Mouse (Mus musculus) brain, adult 2 months (tissue): ENCODE results near the gene Lrrc32.
A peak's percentile ranks its signal among the peaks of the same experiment; 100 is the strongest.

ENCODE experiments used
- DNase-seq: peaks from one replicate; pipeline ENCODE4 v3.0.0; 2011; ENCODE audit warnings: low read depth, low spot score

Lrrc32 gene

DNA sequence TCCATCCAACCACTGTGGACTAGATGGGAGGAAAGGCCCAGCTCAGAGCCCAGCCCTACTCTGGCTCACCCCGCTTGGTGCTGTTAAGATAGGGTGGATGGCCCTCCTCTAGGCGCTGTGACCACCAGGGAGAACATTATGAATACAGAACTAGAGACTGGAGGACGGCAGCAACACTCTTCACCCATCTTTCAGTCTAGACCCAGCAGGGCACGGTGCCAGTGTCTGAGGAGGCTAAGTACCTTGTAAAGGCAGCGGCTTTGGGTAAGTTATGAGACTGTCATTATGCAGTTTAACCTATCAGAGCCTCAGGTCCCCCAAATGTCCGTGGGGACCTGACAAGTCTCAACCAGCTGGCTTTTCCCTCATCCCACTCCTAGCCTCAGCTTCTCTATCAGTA is at the start of gene Lrrc32:
Lrrc32 (plus strand) TSS at position 153 of the 400 bp plus-strand sequence.
- DNase-seq = no peak

DNA sequence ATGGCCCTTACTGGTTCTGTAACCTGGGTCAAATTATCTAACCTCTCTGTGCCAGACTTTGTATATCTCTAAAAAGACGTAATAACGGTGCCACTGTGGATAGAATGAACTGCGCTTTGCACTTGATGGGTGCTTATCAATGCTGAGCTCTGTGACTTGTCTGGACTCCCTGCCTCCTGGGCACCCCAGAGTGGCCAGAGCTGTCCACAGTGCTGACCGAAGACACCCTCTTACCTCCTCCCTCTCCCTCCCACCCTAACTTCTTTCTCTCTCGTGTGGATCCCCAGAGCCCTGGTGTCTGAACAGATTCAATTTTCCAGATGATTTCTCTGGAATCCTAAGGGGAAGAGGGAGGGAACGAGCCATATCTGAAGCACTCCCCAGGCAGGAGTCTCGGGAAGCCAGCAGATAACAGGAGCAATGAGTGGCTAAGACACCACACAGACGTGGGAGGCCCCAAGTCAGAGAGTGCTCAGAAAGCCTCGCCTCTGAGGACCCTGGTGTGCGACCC is 49.1 kb upstream of the Lrrc32 start, which contains the start of gene Gucy2d:
Gucy2d (plus strand) TSS at position 461 of the 511 bp plus-strand sequence.
- DNase-seq = no peak

DNA sequence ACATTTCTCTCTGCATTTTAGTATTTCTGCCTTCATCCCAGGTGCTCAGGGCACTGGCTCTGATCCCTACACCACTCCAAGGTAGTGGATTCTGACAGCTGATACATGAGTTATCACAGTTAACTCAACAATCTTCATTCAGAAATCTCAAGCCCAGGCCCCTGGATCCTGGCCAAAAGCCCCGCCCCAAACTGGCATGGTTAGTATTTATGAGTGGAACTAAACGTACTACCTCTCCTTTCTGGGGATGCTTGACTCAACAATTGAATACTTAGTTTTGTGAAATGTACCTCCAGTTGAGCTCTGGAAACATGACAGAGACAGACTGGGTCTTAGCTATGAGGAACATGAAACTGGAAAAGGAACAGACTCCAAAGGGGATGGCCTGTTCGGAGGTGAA is 42.2 kb upstream of the Lrrc32 start:
- DNase-seq = no peak

DNA sequence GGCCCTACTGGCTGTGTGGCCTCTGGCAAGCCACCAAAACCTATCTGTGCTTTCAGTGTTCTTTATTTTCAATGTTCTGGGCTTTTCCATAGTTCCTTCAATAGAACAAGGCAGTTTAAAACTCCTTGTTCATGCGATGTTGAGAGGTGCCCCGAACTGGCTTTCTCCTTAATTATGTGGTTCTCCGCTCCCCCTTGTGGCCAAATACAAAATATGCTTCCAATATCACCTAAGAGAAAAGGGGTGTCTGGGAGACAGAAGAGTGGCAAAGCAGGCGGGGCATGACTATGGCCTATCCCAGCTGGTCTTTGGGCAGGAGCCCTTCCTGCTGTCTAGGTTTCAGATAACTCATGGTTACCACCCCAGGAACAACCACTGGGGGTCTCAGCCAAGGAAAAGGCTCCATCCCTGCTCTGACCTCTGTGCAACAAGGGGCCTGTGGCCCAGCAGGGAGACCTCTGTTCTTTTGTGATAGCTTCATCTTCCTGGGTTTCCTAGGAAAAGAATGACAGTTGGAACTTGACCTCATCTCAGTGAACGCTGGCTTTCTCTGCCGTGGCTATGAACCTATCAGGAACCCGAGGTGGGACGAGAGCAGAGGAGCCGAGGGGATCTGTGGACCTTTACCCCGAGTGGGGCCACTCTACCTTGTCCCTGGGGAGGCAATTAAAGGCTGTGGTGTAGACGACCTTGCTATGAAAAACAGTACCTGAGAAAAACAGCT is 41.3 kb upstream of the Lrrc32 start:
- peak; percentile 58 for DNase-seq

DNA sequence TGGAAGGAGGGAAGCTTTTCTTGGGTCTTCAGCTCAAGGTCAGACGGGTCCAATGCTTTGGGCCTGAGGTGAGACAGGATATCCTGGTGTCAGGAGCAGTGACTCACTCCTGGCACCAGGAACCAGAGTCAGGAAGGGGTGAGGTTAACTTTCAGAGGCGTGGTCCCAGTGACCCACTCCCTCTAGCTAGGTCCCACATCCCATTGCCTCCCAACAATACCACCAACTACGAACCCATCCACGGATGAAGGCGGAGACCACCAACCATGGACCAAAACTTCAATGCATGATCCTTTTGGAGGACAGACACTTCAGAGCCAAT is 40.8 kb upstream of the Lrrc32 start:
- no peak for DNase-seq

DNA sequence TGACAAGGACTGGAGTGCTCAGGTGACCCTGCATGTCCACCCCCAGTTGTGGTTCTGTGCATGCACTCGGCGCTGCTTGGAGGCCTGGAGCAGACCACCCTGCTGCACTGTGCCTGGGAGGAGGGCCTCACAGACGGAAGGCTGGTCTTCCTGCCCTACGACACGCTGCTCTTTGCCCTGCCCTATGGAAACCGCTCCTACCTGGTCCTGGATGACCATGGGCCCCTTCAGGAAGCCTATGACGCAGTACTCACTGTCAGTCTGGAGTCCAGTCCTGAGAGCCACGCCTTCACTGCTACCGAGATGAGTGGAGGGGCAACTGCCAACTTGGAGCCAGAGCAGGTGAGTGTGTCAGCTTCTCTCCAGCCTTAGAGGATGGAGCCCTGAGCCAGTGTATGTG is 39.4 kb upstream of the Lrrc32 start:
- no peak for DNase-seq

DNA sequence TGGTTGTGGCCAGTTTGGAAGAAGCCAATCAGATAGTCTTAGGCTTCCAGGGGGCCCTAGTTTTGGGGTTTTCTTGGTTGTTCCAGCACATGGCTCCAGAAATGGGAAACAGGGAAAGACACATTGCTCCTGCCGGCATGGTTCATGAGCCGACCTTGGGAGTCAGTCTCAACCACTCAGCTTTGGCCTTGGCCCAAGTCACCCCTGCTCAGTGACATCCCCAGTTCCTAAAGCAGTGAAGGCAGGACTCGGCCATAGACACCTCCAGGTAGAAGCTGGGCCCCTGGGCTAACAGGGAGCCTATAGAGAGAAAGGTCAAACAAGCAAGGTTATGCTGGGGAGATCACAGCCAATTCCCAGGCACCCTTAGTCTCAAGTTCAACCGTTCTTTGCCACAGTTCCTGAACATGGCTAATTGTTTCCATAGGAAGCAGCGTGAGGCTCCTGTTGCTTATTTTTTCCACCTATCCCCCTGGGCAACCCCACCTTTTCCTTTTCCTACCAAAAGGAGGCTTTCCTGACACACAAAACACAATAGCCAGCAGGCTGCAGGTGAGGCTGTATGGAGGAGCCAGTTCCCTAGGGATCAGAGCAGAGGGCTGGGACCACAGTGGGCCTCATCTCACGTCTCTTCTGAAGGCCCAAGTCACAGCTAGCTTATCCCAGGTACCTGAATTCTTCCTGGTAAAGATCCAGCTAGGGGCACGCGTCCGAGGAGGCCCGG is 34.5 kb upstream of the Lrrc32 start:
- DNase-seq = no peak

DNA sequence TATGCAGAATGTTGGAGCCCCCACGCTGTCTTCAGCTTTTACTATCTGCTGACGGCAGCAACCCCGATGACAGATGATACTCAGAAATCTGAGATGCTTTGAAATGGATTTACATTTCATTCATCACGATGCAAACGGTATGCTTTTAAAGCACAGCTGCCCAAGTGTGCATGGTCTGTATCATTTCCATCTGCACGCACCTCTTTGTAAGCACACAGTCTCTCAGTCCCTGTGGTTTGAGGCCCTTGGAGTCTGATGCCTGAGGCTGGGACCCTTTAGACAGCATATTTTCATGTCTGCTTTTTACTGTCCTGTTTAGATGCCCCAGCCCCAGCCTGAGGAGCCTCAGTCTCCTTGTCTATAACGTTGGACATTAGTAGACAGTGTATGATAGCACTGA is 28.8 kb upstream of the Lrrc32 start:
- DNase-seq = no peak

DNA sequence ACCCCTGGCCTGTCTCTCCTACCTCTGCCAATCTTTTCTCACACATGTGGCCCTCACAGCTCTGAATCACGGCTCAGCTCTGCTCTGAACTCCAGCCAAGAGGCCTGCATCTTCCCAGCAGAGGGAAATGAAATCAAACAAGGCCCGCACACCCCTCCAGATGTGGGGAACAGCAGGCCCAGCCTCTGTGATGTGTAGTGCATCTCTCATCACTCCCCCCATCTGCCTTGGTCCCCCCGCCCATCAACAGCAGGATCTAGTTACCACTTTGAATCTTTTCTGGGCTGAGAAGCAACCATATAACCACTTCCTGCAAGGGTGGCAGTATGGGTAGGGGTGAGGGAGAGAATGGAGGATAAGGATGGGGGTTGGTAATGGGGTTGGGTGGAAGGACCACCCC is 20.0 kb upstream of the Lrrc32 start:
- no peak for DNase-seq

DNA sequence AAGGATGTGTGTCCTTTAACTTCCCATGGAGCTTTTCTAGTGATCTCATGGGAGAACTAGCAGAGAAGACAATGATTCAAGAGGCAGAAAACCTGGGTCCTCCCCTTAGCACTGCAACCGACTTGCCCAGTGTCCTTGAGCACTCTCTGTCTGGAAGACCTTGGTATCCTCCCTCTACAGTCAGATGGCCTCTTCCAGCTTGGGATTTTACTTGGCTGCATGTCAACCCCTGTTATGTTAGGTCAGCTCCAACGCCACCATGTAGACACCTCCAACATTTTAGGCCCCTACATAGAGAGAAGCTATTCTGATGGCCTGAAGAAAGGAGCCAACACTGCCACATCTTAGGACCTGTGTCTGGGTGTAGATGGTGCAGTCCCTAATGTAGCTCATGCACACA is 16.6 kb upstream of the Lrrc32 start:
- no peak for DNase-seq

DNA sequence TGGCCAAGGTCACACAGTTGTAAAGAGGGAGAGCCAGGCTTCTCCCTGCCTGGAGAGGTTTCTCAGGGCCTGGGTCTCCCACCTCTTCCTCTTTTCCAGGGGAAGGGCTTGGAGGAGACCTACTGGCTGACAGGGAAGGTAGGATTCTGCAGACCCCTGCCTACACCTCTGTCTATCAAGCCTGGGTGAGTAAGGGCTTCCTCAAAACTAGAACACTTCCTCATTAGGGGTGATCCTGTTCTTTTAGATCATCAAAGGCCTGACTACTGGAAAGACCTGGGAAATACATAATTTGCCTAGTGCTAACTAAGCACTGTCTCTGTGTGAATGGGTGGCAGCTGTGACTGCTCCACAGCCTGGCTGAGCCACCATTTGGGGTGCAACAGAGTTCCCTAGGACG is 14.5 kb upstream of the Lrrc32 start:
- DNase-seq = no peak

DNA sequence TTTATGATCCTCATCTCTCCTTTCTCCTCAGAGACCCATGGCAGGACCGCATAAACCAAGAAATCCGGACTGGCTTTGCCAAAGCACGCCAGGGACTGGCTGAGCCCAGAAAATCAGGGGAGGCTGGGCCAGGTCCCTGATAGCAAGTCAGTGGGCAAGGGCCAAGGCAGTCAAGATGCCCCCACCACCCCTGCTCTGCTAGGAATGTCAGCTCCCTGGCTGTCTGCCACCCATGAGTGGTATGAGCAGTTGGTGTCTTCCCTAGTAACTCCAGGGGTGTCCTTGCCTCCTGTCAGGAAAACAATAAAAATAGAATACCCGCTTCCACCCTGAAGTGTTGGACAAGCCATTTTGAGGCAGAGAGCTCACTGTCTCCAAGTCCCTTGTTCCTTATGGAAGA is 11.9 kb upstream of the Lrrc32 start:
- DNase-seq = peak; percentile 78

DNA sequence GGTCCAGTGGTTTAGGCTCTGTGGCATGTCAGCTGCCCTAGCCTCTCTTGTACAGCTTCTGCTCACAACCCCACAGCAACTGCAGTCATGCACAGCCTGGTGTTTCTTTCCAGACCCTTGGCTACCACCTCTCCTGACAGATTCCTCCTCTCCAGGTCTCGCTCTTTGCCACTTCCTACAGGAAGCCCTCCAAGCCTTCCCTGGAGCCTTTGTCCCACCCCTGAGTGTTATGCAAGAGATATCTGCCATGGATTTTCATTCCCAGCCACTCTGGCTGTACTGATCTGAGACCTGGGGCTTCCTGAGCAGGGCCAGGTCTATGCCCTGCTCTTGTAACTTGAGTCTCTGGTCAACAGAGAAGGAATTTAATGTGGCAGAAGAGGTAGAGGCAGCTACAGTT is 8.6 kb upstream of the Lrrc32 start:
- DNase-seq = no peak

DNA sequence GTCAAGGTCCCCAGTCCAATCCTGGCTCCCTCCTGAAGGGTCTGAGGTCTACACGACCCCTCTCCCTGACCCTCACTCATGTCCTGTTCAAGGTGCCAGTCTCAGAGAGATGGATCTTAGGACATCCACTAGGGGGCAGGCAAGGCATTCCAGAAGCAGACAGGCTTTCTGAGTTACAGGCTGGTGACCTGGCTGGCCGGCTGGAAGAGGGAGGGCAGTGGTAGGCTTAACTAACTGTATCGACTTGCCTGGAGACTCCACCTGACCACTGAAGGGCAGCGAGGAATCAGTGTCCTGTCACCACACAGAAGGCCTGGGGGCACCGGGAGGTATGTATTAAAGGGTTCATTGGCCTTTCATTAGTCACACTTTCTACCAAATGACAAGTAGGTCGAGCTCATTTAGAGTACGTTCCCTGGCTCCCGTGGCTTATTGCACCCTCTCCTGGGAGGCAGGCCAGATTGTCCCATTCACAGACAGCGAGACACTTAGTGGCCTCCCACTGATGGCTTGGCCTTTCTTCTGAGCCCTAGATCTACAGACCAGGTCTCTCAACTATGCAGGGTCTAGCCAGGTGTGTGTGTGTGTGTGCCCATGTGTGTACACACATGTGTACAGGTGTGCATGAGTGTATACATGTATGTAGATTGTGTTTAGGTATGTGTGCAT is 7.9 kb upstream of the Lrrc32 start:
- peak; percentile 89 for DNase-seq

DNA sequence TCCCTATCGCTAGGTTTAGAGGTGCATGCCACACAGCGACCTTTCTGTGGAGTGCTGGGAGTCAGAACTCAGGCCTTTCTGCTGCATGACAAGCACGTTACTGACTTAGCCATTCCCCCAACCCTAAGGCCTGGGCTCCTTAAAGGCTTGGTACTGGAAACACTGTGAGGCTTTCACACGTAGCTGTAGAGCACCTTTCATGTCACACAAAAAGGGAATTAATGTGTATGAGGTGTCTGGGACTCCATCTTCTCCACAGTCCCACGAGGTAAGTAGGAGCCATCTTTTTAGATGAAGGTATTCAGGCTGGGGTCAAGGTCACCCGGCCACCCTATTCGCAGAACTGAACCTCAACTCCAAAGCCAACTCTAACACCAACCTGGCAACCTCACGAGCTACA is 7.2 kb upstream of the Lrrc32 start:
- no peak for DNase-seq

DNA sequence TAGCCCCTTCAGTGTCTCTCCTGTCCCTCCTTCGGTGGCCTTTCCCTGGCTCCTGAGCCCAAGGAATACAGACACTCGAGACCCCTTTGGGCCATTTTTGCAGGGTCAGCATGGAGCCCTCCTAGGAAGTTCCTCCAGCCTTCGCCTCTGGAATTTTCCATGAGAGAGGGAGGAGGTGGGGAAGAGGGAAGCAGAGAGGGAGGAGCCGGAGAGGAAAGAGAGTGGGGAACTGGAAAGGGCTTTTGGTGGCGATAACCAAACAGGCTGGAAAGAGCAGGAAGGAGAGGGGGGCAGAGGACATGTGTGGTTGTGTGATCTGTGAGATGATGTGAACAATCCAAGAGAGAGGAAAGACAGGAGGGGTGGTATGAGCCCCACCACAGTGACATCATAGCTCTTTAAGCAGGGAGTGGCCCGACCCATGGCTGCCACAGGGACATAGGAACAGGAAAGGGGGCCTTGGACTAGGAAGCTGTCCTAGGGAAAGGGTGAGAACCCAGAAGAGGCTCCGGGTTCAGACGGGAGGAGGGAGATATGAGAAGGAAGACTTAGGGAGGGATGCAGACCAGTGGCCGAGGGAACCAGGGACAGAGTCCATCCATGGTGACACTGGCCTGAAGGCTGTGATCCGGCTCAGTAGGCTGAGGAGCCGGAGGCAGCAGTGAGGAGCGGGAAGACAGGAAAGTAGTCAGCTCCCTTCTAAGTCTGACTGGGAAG is 6.4 kb upstream of the Lrrc32 start:
- no peak for DNase-seq

DNA sequence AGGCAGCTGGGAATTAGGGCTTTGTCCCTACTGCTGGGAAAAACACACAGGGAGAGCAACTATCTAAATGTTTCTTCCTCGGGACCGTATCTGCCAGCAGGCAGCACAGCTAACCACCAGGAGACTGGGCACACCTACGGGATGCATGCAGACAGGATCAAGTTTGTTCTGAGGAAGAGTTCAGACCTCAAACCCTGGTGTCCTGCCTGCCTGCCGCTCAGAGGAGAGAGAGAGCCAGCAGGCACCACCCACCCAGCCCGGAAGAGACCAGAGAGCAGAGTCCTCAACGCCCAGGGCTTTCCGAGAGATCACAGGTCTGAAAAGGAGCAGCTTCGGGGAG is 5.8 kb upstream of the Lrrc32 start:
- DNase-seq = no peak

DNA sequence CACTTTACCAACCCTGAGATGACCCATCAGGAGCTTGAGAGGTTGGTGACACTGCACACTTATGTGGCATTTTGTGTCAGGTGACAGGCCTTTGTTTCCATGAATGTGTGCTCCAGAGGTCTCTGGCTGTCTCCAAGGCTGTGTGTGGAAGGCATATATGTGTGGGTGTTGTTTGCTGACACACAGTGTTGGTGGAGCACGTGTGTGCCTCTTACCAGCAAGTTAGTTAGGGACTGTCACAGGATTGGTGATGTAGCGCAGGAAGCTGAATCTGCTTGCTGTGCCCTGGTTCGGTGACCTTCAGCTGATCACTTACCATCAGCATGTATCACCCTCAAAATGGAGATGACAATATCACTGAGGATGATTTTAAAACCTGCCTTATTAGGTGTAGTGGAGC is 4.2 kb upstream of the Lrrc32 start:
- DNase-seq = peak; percentile 47

DNA sequence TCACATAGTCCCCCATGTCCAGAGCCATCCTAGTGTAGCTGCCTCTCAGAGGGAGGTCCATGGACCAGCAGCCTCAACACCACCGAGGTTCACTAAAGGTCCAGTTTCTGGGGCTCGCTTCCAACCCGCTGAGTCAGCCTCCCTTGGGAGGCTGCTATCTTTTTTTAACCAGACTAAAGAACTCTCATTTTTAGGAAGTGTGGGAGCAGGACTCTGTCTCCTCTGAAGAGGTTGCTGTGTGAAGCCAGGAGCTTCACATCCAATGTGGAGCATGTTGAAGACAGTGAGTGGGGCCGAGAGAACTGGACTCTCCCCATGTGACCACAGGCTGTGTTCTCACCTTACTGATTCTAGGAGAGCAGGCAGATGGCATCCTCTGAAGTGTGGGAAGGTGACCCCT is 3.6 kb upstream of the Lrrc32 start:
- DNase-seq = peak; percentile 58

DNA sequence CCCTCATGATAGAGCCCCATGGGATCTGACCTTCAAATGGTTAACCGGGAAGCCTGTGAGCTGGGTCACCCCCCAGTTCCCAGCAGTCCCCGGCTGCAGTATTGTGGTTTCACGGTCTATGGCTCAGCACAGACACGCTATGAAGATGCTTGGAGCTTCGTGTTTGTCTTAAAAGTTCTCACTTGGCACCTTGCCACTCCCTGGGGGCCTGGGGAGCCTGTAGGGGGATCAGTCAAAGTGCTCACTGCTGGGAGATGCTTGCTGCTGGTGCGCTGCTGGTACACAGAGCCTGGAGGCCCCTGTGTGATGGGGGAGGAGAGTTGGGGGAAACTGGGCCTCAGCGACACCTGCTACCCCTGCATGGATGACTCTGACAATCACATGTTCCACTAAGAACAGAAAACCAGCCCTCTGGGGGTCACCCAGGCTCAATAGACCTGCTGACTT is 2.6 kb upstream of the Lrrc32 start:
- DNase-seq = no peak

DNA sequence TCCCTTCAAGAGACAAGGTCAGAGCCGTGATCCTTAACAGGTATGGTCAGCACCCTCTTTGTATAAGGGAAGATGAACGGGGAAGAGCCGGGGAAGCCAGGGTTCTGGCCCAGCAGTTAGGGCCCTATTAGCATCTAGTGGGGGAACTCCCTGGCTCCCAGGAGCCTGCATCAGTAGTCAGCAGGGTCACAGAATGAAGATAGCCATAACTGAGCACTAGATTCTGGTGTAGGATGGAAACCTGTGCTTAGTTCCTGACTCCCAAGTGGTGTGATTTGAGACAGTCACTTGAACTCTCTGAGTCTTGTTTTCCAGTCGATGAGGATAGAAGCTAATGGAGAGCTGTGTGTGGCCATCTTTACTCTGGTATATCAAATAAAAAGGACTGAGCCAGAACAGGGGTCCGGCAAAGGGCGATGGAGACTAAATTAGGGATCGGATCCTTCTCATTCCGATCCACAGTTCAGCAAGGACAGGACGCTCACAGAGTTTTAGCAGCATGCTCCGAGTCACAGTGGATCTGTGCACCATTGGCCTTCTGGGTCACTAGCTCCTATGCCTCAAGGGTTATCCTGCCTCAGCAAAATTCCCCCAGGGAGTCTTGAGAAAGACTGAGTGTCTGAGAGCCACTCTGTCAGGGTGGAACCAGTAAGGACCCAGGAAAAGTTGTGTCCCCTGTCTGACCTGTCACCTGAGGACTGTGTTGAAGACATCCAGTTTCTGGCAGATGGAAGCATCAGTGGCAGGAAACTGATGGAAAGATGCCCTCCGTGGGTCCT is 1.7 kb upstream of the Lrrc32 start:
- DNase-seq = no peak
